Mouse (Mus musculus) forebrain, embryonic 11.5 days (tissue): Measurements from ENCODE around the gene Ankrd33b. TPM values are rescaled to one million over a fixed set of nuclear protein-coding genes. Genes with fewer than 3 reads are reported as not detected.
A peak's percentile ranks its signal among the peaks of the same experiment; 100 is the strongest.

ENCODE experiments used
- ATAC-seq: fragments of 200-750 bp; cut with Nextera tagmentation; replicated peaks from 2 replicates; pipeline ENCODE4 v1.8.0; 2017; ENCODE audit warnings: moderate TSS enrichment; ENCODE audit not compliant: low FRiP score
- DNase-seq: peaks from one replicate; pipeline ENCODE4 v3.0.0-alpha.2; 2017; ENCODE audit warnings: low spot score
- H3K27ac ChIP-seq: fragments of 300-500 bp; sonication (generic); 2 replicates; pipeline ENCODE4 v1.5.1; 2014; ENCODE audit warnings: low read depth, low read length
- H3K27me3 ChIP-seq: fragments of 300-500 bp; sonication (generic); 2 replicates; pipeline ENCODE4 v1.6.1; 2014; ENCODE audit warnings: mild to moderate bottlenecking, low read length, mixed read lengths; ENCODE audit not compliant: control insufficient read depth, insufficient read depth
- H3K36me3 ChIP-seq: fragments of 300-500 bp; sonication (generic); 2 replicates; pipeline ENCODE4 v1.6.1; 2014; ENCODE audit warnings: mild to moderate bottlenecking, low read length, moderate library complexity, mixed read lengths; ENCODE audit not compliant: control insufficient read depth, insufficient read depth
- H3K4me1 ChIP-seq: fragments of 300-500 bp; sonication (generic); replicated peaks from 2 replicates; pipeline ENCODE4 v1.6.1; 2014; ENCODE audit warnings: low read length, mixed read lengths; ENCODE audit not compliant: control insufficient read depth, insufficient read depth
- H3K4me2 ChIP-seq: fragments of 300-500 bp; sonication (generic); 2 replicates; pipeline ENCODE4 v1.6.1; 2014; ENCODE audit warnings: low read depth, mild to moderate bottlenecking, low read length, moderate library complexity, mixed read lengths; ENCODE audit not compliant: severe bottlenecking
- H3K4me3 ChIP-seq: fragments of 300-500 bp; sonication (generic); 2 replicates; pipeline ENCODE4 v1.5.1; 2014; ENCODE audit warnings: low read depth, low read length
- H3K9ac ChIP-seq: fragments of 300-500 bp; sonication (generic); 2 replicates; pipeline ENCODE4 v1.6.1; 2014; ENCODE audit warnings: low read length
- H3K9me3 ChIP-seq: fragments of 300-500 bp; sonication (generic); 2 replicates; pipeline ENCODE4 v1.6.1; 2016; ENCODE audit warnings: low read length, mixed read lengths; ENCODE audit not compliant: control insufficient read depth
- WGBS: fragments of 180-500 bp; shearing (Covaris S2); extraction: QIAGEN DNeasy Blood & Tissue Kit; methylation state at CpG from one replicate; pipeline ENCODE4 v1.1.7; 2014; 5-methylcytosine and 5-hydroxymethylcytosine counted together
- polyA plus RNA-seq: library from polyadenylated mRNA; unstranded; fragments of >200 nt; fragmentation: Nextera tagmentation; extraction: Ambion mirVana; gene quantifications from 2 replicates; pipeline ENCODE4 v1.2.1, GENCODE M21; 2014

Ankrd33b gene
- polyA plus RNA-seq, 1 experiment from 2014 or later, result 0.56 TPM

- Histone ChIP-seq H3K27ac (no peak overlapping the region), H3K4me2 (no peak overlapping the region), H3K9me3 (no peaks in the 10 kb centered on the region), H3K9ac (no peak overlapping the region), H3K4me3 (no peak overlapping the region), H3K27me3 (no peaks in the 10 kb centered on the region), H3K36me3 (no peaks in the 10 kb centered on the region), H3K4me1 (no peaks in the 10 kb centered on the region)
- DNase-seq (no peak), ATAC-seq (no peak)
- WGBS, result 83% methylated on average over 6 of the region's 6 CpGs
Measured at GRCm38 (mm10) chr15:31268148-31268547, 99.4 kb downstream of the Ankrd33b start.

DNA sequence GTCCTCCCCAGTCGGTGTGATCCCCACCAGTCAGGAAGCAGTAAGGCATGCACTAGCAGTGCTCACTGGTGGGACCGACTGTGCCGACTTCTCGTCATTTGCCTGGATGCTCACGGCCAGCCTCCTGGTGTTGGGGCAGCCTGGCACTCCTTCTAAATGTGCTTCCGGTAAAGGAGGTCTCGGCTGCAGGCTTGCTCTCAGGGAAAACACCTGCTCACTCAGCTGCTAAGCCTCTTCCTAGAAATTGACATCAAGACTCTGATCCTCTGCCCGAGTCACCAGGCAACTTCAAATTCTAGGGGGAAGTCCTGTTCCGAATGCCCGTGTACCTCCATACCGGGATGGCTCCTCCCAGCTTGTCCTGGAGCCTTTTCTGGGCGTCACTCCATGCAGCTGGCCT, 101.7 kb downstream of the Ankrd33b start:
- no peaks in the 10 kb centered on the region for H3K27me3 ChIP-seq
- ATAC-seq (no peak), DNase-seq (no peak)
- H3K9ac ChIP-seq, result no peak overlapping the region
- no peak overlapping the region for H3K4me3 ChIP-seq
- H3K27ac ChIP-seq, result no peak overlapping the region
- H3K9me3 ChIP-seq, result no peaks in the 10 kb centered on the region
- no peaks in the 10 kb centered on the region for H3K4me1 ChIP-seq
- no peak overlapping the region for H3K4me2 ChIP-seq
- no peaks in the 10 kb centered on the region for H3K36me3 ChIP-seq
- 88% methylated on average over 12 of the region's 12 CpGs for WGBS

- peak; percentile 37 for ATAC-seq
Measured at GRCm38 (mm10) chr15:31265404-31265803, 102.1 kb downstream of the Ankrd33b start.

GRCm38 (mm10) chr15:31264827-31265226, 102.7 kb downstream of the Ankrd33b start:
- 41% methylated on average over 6 of the region's 6 CpGs for WGBS
- peak; percentile 86 for DNase-seq
- no peak overlapping the region for H3K4me3 ChIP-seq
- no peaks in the 10 kb centered on the region for H3K4me1 ChIP-seq
- H3K36me3 ChIP-seq, result no peaks in the 10 kb centered on the region
- no peak overlapping the region for H3K4me2 ChIP-seq
- H3K9ac ChIP-seq, result no peak overlapping the region
- H3K27ac ChIP-seq, result no peak overlapping the region
- no peaks in the 10 kb centered on the region for H3K27me3 ChIP-seq
- no peaks in the 10 kb centered on the region for H3K9me3 ChIP-seq
- peak; percentile 86 for ATAC-seq

More at GRCm38 (mm10) chr15:31265404-31265803, 102.1 kb downstream of the Ankrd33b start:
- Histone ChIP-seq H3K9ac (no peak overlapping the region), H3K27ac (no peak overlapping the region), H3K36me3 (no peaks in the 10 kb centered on the region), H3K4me2 (no peak overlapping the region), H3K27me3 (no peaks in the 10 kb centered on the region), H3K4me3 (no peak overlapping the region), H3K9me3 (no peaks in the 10 kb centered on the region), H3K4me1 (no peaks in the 10 kb centered on the region)
- DNase-seq, result no peak
- 89% methylated on average over 8 of the region's 8 CpGs for WGBS

- DNase-seq (no peak), ATAC-seq (no peak)
- Histone ChIP-seq H3K4me3 (no peak overlapping the region), H3K27me3 (no peaks in the 10 kb centered on the region), H3K4me1 (no peaks in the 10 kb centered on the region), H3K4me2 (no peak overlapping the region), H3K9me3 (no peaks in the 10 kb centered on the region), H3K9ac (no peak overlapping the region), H3K27ac (no peak overlapping the region), H3K36me3 (no peaks in the 10 kb centered on the region)
- WGBS, result 80% methylated on average over 9 of the region's 9 CpGs
Measured at GRCm38 (mm10) chr15:31262361-31262760, 105.2 kb downstream of the Ankrd33b start.

GRCm38 (mm10) chr15:31261094-31261493, 106.4 kb downstream of the Ankrd33b start:
- Histone ChIP-seq H3K4me3 (no peak overlapping the region), H3K27me3 (no peaks in the 10 kb centered on the region), H3K4me2 (no peak overlapping the region), H3K9me3 (no peaks in the 10 kb centered on the region), H3K27ac (no peak overlapping the region), H3K9ac (no peak overlapping the region), H3K36me3 (no peaks in the 10 kb centered on the region), H3K4me1 (no peaks in the 10 kb centered on the region)
- ATAC-seq (no peak), DNase-seq (no peak)
- 86% methylated on average over 10 of the region's 10 CpGs for WGBS

GRCm38 (mm10) chr15:31258693-31259439, 108.7 kb downstream of the Ankrd33b start:
- no peaks in the 10 kb centered on the region for H3K4me1 ChIP-seq
- H3K4me3 ChIP-seq, result no peak overlapping the region
- no peaks in the 10 kb centered on the region for H3K27me3 ChIP-seq
- 86% methylated on average over 18 of the region's 18 CpGs for WGBS
- H3K9me3 ChIP-seq, result no peaks in the 10 kb centered on the region
- no peak overlapping the region for H3K9ac ChIP-seq
- DNase-seq (no peak), ATAC-seq (no peak)
- no peak overlapping the region for H3K4me2 ChIP-seq
- H3K27ac ChIP-seq, result no peak overlapping the region
- H3K36me3 ChIP-seq, result no peaks in the 10 kb centered on the region

DNA sequence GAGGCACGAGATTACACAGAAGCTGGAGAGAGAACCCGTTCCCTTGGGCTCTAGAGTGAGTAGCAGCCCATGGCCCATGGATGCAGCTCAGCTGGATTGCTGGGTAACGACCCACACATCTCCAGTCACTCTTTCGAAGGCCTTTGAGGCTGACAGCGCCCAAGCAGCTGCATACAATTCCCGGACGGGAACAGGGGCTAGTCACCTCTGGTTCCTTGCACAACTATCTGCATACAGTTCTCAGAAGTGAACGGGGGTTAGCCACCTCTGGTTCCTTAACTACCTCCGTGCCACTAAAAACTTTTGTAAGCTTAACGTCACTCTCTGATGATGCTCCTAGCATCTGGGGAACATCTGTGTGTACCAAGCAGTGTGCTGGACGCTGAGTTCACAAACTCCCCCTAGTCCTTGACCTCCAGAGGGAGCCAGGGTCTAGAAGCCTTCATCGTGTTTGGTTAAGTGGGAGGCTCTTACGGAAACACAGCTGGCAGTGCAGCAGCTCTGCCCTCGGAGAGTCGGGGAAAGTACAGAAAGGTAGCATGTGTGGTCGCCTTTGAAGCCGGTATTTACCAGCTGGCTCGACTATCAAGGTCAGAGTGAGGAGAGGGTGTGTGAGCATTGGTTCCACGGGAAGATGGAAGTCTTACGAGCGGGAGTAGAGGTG, 109.4 kb downstream of the Ankrd33b start:
- DNase-seq (no peak), ATAC-seq (no peak)
- Histone ChIP-seq H3K4me2 (no peak overlapping the region), H3K4me3 (no peak overlapping the region), H3K4me1 (no peaks in the 10 kb centered on the region), H3K9ac (no peak overlapping the region), H3K9me3 (no peaks in the 10 kb centered on the region), H3K27me3 (no peaks in the 10 kb centered on the region), H3K36me3 (no peaks in the 10 kb centered on the region), H3K27ac (no peak overlapping the region)
- WGBS, result 76% methylated on average over 21 of the region's 21 CpGs

- Histone ChIP-seq H3K9me3 (no peaks in the 10 kb centered on the region), H3K4me3 (no peak overlapping the region), H3K4me2 (no peak overlapping the region), H3K36me3 (no peaks in the 10 kb centered on the region), H3K4me1 (no peaks in the 10 kb centered on the region), H3K9ac (no peak overlapping the region), H3K27ac (no peak overlapping the region), H3K27me3 (no peaks in the 10 kb centered on the region)
- WGBS, result 90% methylated on average over 1 of the region's 1 CpGs
- DNase-seq, result no peak
- ATAC-seq, result no peak
Measured at GRCm38 (mm10) chr15:31257329-31257728, 110.2 kb downstream of the Ankrd33b start.
